Mouse (Mus musculus): Measurements from ENCODE around the gene Kl.

Gene Kl

DNA sequence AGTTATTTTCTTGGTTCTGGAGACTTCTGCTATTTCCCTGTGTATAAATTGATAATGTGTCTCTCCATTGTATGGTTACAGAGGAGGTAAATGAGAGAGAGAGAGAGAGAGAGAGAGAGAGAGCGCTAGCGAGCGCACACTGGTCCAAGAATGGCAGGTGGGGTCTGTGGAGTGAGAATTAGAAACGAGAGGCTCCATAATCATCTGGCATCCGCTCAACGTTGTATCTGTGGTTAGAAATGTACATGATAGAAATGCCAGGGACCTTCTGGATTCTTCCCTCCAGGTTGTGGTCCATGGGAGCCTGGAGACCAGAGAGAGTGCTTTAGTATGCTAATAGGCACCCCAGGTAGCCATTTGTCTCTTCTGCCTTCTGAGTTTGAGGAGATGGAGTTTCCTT lies 76.5 kb downstream of the Kl start:
- no peak for DNase-seq (ENCODE audit: low read depth)

DNA sequence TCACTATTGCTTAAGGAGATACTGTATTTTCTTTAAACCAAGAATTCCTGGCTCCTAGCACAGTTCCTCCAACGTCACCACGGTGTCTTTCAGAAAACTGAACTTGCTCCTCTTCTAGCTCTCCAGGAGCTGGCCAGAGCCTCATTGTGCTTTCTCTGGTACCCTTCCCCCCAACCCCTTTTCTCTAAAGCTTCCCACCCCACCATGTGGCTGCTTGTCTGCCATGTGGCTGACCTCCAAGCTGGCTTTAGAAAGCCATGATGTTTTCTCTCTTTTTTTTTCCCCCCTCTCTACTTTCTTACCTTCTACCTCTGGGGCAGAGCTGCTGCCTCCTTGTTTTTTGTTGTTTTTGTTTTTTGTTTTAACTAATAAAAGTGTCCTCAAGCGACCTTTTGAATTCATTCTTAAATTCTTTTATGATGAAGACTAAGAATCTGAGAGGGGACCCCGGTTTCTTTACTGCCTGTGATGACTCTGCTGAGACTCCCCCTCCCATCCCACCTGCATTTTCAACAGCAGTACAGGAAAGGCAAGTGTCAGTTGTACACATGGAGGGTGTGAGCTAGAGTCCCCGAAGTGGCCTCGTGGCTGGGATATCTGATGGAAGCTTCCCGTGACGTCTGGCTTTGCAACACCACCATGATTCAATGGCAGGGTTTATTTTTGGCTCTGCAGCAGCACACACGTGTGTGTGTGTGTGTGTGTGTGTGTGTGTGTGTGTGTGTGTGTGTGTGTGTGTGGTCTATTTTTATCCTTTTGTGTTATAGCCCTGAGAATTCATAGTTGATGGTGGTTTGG lies 82.5 kb downstream of the Kl start:
- no peak for DNase-seq (ENCODE audit: low read depth)

DNA sequence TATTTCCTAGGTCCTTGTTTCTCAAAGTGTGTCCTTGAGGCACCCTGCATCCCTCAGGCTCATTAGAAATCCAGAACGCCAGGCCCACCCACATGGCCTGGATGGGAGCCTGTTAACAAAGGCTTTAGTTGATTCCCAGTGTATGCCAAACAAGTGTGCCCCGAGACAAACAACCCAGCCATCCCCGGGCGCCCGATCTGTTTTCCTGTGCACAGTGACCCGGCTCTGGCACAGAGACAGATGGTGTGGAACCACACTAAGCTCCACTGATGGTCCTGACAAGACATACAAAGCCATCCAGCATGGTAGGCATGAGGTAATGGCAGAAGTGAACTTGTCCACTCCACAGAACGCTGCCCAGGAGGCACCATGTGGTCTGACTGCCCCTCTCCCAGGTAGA lies 85.5 kb downstream of the Kl start:
- DNase-seq (ENCODE audit: low read depth) = no peak

DNA sequence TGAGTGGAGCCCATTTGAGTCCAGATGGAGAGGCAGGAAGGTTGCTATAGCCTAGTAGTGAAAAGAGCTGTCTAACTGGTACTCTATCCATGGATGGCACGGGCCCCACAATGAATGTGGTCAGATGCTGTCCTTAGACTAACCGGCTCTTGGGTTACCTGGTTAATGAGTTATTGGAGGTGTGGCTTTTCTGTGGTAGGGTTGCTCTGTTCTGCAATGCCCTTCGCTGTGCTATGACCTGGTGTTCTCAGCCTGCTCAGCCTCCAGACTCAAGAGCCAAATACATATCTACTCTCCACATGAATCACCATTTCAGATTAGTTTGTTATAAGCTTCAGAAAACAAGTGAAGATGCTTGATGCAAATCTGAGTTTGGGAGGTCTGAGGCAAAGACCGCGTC lies 90.5 kb downstream of the Kl start:
- DNase-seq (ENCODE audit: low read depth) = no peak

All from 416B (cell line).